Mouse (Mus musculus): ENCODE results near the gene Defb43. TPM values are rescaled to one million over a fixed set of nuclear protein-coding genes. Genes with fewer than 3 reads are reported as not detected.

The Defb43 gene
- polyA plus RNA-seq, 1 experiment from 2014 or later: not detected

- Histone ChIP-seq H3K36me3 (no peaks in the 10 kb centered on the region), H3K27me3 (no peaks in the 10 kb centered on the region), H3K4me1 (replicated peaks) (no peaks in the 10 kb centered on the region), H3K4me2 (no peak overlapping the region), H3K9me3 (replicated peaks) (no peaks in the 10 kb centered on the region), H3K9ac (no peak overlapping the region), H3K27ac (no peak overlapping the region), H3K4me3 (replicated peaks) (no peak overlapping the region)
- DNase-seq: no peak
- ATAC-seq (ENCODE audit: low read depth): no peak
- WGBS (ENCODE audit: insufficient replicate concordance): 29% methylated on average over 2 of the region's 2 CpGs
These were observed 9.0 kb upstream of the Defb43 start for GRCm38 (mm10) chr14:63002588-63002987.

DNA sequence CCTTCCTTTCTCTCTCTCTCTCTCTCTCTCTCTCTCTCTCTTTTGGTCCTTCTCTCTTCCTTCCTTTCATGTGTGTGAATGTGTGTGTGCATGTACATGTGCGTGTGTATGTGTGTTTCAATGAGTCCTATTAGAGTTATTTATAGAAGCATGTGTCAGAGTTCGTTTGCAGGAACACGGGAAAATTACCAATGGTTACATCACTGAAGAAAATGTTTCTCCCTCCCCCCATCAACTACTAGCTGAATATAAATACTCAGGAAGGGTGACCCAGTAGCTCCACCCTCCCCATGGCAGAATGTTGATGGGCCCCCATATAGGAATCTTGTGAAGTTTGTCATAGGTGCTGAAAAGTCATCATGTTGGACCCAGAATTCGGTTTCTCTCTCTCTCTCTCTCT lies 1.5 kb downstream of the Defb43 start:
- no peak overlapping the region for H3K27ac ChIP-seq
- WGBS (ENCODE audit: insufficient replicate concordance): 55% methylated on average over 4 of the region's 4 CpGs
- no peak overlapping the region for H3K4me3 ChIP-seq (replicated peaks)
- H3K36me3 ChIP-seq: no peaks in the 10 kb centered on the region
- no peak for DNase-seq
- no peak overlapping the region for H3K4me2 ChIP-seq
- no peak overlapping the region for H3K9ac ChIP-seq
- no peaks in the 10 kb centered on the region for H3K27me3 ChIP-seq
- ATAC-seq (ENCODE audit: low read depth): no peak
- no peaks in the 10 kb centered on the region for H3K9me3 ChIP-seq (replicated peaks)
- H3K4me1 ChIP-seq (replicated peaks): no peaks in the 10 kb centered on the region

DNA sequence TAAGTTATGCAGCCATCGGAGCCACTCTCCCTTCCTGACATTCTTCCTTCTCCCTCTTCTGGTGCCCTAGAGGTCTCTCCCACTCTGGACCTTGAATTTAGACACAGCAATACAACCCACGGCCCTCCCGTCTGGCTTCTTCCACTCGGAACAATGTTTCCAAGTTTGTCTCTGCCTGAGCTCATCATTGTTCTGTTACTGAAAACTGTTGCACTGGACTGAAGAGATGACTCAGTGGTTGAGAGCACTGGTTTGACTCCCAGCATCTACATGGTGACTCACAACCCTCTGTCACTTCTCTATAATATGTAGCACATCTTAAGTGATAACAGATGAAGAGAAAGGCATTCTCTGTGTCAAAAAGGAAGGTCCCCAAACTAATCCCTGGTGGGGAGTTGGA lies 3.1 kb downstream of the Defb43 start:
- no peak overlapping the region for H3K4me3 ChIP-seq (replicated peaks)
- ATAC-seq (ENCODE audit: low read depth): no peak
- H3K36me3 ChIP-seq: no peaks in the 10 kb centered on the region
- no peaks in the 10 kb centered on the region for H3K4me1 ChIP-seq (replicated peaks)
- no peak overlapping the region for H3K4me2 ChIP-seq
- DNase-seq: no peak
- H3K27me3 ChIP-seq: no peaks in the 10 kb centered on the region
- no peak overlapping the region for H3K9ac ChIP-seq
- 54% methylated on average over 4 of the region's 4 CpGs for WGBS (ENCODE audit: insufficient replicate concordance)
- no peak overlapping the region for H3K27ac ChIP-seq
- no peaks in the 10 kb centered on the region for H3K9me3 ChIP-seq (replicated peaks)

- Histone ChIP-seq H3K9me3 (replicated peaks) (no peaks in the 10 kb centered on the region), H3K27ac (no peak overlapping the region)
- DNase-seq: no peak
These were observed 9.1 kb downstream of the Defb43 start for GRCm38 (mm10) chr14:63020524-63021156.

DNA sequence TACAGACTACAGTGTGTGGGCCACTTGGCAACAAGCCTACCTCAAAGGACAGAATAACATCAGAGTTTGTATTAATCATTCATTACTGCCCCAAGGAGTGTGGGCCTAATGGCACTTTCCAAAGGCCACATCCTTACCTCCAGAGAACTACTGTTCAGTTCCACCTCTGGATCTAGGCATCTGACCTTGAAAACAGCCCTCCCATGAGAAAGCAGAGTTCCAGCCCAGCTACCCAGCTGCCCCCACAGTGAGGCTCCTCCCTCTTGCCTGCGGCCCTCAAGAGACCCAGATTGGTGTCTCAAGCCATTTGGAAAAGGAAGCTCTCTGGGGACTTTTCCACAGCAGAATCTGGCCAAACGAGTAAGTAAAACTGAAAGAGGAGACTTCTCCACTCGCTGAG lies 35.1 kb downstream of the Defb43 start, which contains the start of gene Defb42:
Gene Defb42 (plus strand): TSS at position 301 of the 400 bp plus-strand sequence.
- 66% methylated on average over 3 of the region's 3 CpGs for WGBS (ENCODE audit: insufficient replicate concordance)
- no peak within 1 kb of the TSS for H3K9ac ChIP-seq

More at GRCm38 (mm10) chr14:63020524-63021156, 9.1 kb downstream of the Defb43 start:
- H3K9ac ChIP-seq: no peak overlapping the region
- no peaks in the 10 kb centered on the region for H3K36me3 ChIP-seq
- H3K4me2 ChIP-seq: no peak overlapping the region
- no peaks in the 10 kb centered on the region for H3K4me1 ChIP-seq (replicated peaks)
- H3K4me3 ChIP-seq (replicated peaks): no peak overlapping the region
- ATAC-seq (ENCODE audit: low read depth): no peak
- 36% methylated on average over 6 of the region's 6 CpGs for WGBS (ENCODE audit: insufficient replicate concordance)
- no peaks in the 10 kb centered on the region for H3K27me3 ChIP-seq

GRCm38 (mm10) chr14:63049910-63050370 lies 38.4 kb downstream of the Defb43 start, which contains the start of gene Defb30:
TSS of gene Defb30 (minus strand) at chr14:63049960.
- WGBS (ENCODE audit: insufficient replicate concordance): 72% methylated on average over 10 of the region's 14 CpGs
- no peak for ATAC-seq (ENCODE audit: low read depth)
- Histone ChIP-seq H3K9ac (no peak within 1 kb of the TSS), H3K27ac (no peak within 1 kb of the TSS), H3K27me3 (peaks cover 2% of the 10 kb centered on the region; the same call in 1 of the 2 replicates), H3K4me1 (replicated peaks) (no peaks in the 10 kb centered on the region), H3K4me3 (replicated peaks) (no peak within 1 kb of the TSS), H3K4me2 (no peak within 1 kb of the TSS), H3K9me3 (replicated peaks) (no peaks in the 10 kb centered on the region), H3K36me3 (no peaks in the 10 kb centered on the region)
- no peak for DNase-seq

More for the DNA sequence above, 35.1 kb downstream of the Defb43 start, which contains the start of gene Defb42:
- Histone ChIP-seq H3K4me1 (replicated peaks) (no peaks in the 10 kb centered on the region), H3K36me3 (no peaks in the 10 kb centered on the region), H3K27ac (no peak within 1 kb of the TSS), H3K9me3 (replicated peaks) (no peaks in the 10 kb centered on the region), H3K4me3 (replicated peaks) (no peak within 1 kb of the TSS), H3K4me2 (no peak within 1 kb of the TSS), H3K27me3 (peaks cover 5% of the 10 kb centered on the region; the same call in 1 of the 2 replicates)
- DNase-seq (no peak), ATAC-seq (ENCODE audit: low read depth) (no peak)

GRCm38 (mm10) chr14:63050769-63051168 lies 39.2 kb downstream of the Defb43 start:
- 14% methylated on average over 5 of the region's 5 CpGs for WGBS (ENCODE audit: insufficient replicate concordance)
- H3K9ac ChIP-seq: no peak overlapping the region
- ATAC-seq (ENCODE audit: low read depth) (no peak), DNase-seq (peak; percentile 62)
- H3K9me3 ChIP-seq (replicated peaks): no peaks in the 10 kb centered on the region
- H3K4me1 ChIP-seq (replicated peaks): no peaks in the 10 kb centered on the region
- no peak overlapping the region for H3K4me3 ChIP-seq (replicated peaks)
- no peak overlapping the region for H3K4me2 ChIP-seq
- H3K36me3 ChIP-seq: no peaks in the 10 kb centered on the region
- H3K27ac ChIP-seq: no peak overlapping the region
- peaks cover 2% of the 10 kb centered on the region; the same call in 1 of the 2 replicates for H3K27me3 ChIP-seq

DNA sequence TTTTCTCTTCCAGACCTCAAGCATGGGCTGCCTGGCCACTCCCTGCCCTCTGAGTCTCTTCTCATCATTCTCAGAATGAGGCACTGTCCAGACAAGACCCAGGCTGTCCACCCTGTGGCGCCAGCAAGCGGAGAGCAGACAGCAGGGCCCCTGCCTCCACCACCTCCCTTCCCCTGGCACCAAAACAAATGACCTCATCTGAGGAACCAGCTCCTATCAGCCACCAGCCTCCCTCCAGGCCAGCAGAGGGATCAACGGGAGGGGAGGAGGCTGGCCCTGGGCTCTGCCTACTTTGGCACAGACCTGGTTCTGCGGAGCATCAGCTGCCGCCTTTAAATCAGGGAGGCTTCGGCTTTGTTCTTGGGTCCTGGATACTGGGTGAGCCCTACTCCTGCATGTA lies 43.2 kb downstream of the Defb43 start:
- ATAC-seq (ENCODE audit: low read depth) (peak; percentile 64; the same call in 1 of the 2 replicates), DNase-seq (peak; percentile 53)
- no peaks in the 10 kb centered on the region for H3K36me3 ChIP-seq
- H3K4me2 ChIP-seq: no peak overlapping the region
- no peak overlapping the region for H3K9ac ChIP-seq
- peaks cover 5% of the 10 kb centered on the region; the same call in 1 of the 2 replicates for H3K27me3 ChIP-seq
- H3K9me3 ChIP-seq (replicated peaks): no peaks in the 10 kb centered on the region
- H3K4me1 ChIP-seq (replicated peaks): no peaks in the 10 kb centered on the region
- no peak overlapping the region for H3K27ac ChIP-seq
- no peak overlapping the region for H3K4me3 ChIP-seq (replicated peaks)
- WGBS (ENCODE audit: insufficient replicate concordance): 44% methylated on average over 6 of the region's 6 CpGs

- H3K36me3 ChIP-seq: no peaks in the 10 kb centered on the region
- H3K4me2 ChIP-seq: no peak overlapping the region
- no peak for ATAC-seq (ENCODE audit: low read depth)
- 0 out of 2 replicates have a peak overlapping the region, but pooled peaks have one; percentile 84 for H3K27ac ChIP-seq
- H3K27me3 ChIP-seq: peaks cover 8% of the 10 kb centered on the region; the same call in 1 of the 2 replicates
- peaks cover 38% of the 10 kb centered on the region for H3K4me1 ChIP-seq (replicated peaks)
- 0 out of 2 replicates have a peak overlapping the region, but pooled peaks have one; percentile 14 for H3K9ac ChIP-seq
- no peak for DNase-seq
- no peak overlapping the region for H3K4me3 ChIP-seq (replicated peaks)
- H3K9me3 ChIP-seq (replicated peaks): no peaks in the 10 kb centered on the region
- 60% methylated on average over 10 of the region's 10 CpGs for WGBS (ENCODE audit: insufficient replicate concordance)
These were observed 48.8 kb downstream of the Defb43 start for GRCm38 (mm10) chr14:63060361-63060760.

DNA sequence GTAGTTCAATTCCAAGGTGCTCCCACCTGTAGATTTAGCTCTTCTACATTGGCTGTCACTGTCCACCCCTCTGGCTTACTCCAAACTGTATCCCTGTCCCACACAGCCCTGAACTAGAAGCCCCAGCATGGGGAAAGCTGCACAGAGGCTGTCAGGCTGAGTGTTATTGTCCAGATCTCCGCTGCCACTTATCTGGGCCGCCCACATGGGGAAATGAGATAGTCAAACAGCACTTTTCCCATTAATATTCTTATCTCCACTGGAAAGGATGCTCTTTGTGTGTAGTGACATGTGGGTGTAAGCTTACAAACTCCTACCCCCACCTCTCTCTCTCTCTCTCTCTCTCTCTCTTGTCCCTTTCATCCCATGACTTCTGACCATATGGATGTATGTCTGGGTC lies 50.6 kb downstream of the Defb43 start:
- ATAC-seq (ENCODE audit: low read depth): peak; percentile 93
- Histone ChIP-seq H3K9ac (peak overlapping the region; percentile 46), H3K4me3 (replicated peaks) (no peak overlapping the region), H3K9me3 (replicated peaks) (no peaks in the 10 kb centered on the region), H3K36me3 (no peaks in the 10 kb centered on the region), H3K27ac (peak overlapping the region; percentile 84), H3K27me3 (peaks cover 5% of the 10 kb centered on the region; the same call in 1 of the 2 replicates), H3K4me1 (replicated peaks) (peaks cover 56% of the 10 kb centered on the region), H3K4me2 (peak overlapping the region; percentile 39)
- DNase-seq: peak; percentile 87
- WGBS (ENCODE audit: insufficient replicate concordance): 25% methylated on average over 2 of the region's 2 CpGs

DNA sequence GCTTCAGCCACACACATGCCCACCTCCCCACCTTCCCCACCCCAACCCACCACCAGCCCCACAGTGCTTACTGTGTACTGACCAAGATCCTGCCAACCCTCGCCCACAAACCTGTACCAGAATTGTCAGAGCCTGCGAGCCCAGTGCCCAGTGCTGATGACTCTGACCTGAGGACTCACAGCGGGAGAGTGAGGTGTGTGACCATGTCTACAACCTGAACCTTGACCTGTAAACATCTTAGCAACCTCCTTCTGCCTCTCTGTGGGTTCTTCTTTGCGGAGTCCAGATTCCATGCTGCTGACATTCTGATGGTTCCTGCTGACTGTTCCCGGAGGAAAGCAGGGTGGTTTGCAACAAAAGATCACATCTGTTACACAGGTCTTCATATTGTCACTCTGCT lies 53.8 kb downstream of the Defb43 start:
- peaks cover 70% of the 10 kb centered on the region for H3K4me1 ChIP-seq (replicated peaks)
- H3K9me3 ChIP-seq (replicated peaks): no peaks in the 10 kb centered on the region
- H3K4me2 ChIP-seq: no peak overlapping the region
- H3K36me3 ChIP-seq: no peaks in the 10 kb centered on the region
- H3K4me3 ChIP-seq (replicated peaks): no peak overlapping the region
- 74% methylated on average over 5 of the region's 5 CpGs for WGBS (ENCODE audit: insufficient replicate concordance)
- H3K27ac ChIP-seq: peak overlapping the region; percentile 69
- no peak for DNase-seq
- peaks cover 16% of the 10 kb centered on the region for H3K27me3 ChIP-seq
- no peak for ATAC-seq (ENCODE audit: low read depth)
- H3K9ac ChIP-seq: no peak overlapping the region

Measured in liver, embryonic 13.5 days (tissue).